Mouse (Mus musculus) spleen, adult 18-20 months (tissue): ENCODE data around the gene B2m.
A peak's percentile ranks its signal among the peaks of the same experiment; 100 is the strongest.
"Not testable (repeated sequence)": the region's sequence is repeated elsewhere in the genome, so short reads cannot be mapped to it uniquely, and the experiment has no call there.

Experiments
- DNase-seq, 2 experiments: peaks; one replicate each; pipeline ENCODE4 v3.0.0; 2022; ENCODE audit warnings: mixed read lengths in 2 of 2

Gene B2m

GRCm38 (mm10) chr2:122147508-122148241 lies at the start of gene B2m:
B2m (plus strand) TSS chr2:122147686.
- DNase-seq, result peak; percentile 88 to 92

GRCm38 (mm10) chr2:122097686-122098085 lies 49.8 kb upstream of the B2m start:
- not testable (repeated sequence) for DNase-seq

- peak in 1 of 2 experiments; percentile 24 for DNase-seq
These were observed 45.4 kb upstream of the B2m start for GRCm38 (mm10) chr2:122102070-122102469.

DNA sequence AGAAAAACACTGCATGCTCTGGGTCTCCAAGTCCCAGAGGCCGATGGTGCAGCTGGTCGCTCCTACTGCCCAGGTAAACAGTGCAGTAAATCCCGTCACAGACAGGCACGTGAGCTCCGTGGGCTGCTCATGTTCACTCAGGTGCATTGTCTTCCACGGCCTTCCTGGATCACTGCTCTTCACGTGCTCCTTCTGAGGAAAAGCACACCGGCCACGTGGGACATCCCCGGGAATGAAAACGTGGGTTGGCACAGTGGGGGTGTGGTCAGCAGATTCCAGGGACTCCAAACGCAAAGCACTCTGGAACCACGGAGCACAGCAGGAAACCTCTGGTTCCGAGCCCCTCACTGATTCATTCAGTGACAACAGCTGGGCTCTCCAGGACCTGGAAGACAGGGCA lies 39.4 kb upstream of the B2m start:
- no peak for DNase-seq

DNA sequence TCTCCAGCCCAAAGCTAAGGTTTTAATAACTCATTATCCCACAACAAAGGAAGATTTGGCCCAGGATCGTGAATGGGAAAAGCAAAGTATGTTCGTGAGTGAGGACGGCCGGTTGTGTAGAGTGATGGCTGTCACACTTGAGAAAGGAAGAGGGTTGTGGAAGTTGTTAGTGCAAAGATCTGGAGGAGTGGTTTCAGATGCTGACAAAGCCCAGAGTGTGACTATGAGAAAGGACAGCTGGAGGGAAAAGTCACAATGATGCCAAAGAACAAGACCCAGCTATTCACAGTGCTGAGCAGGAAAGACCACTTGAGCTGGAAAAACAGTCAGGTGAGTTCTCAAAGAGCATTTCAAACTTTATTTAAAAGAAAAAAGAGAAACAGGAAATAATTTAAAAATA lies 37.8 kb upstream of the B2m start:
- DNase-seq, result no peak

GRCm38 (mm10) chr2:122116888-122117287 lies 30.6 kb upstream of the B2m start:
- no peak for DNase-seq

DNA sequence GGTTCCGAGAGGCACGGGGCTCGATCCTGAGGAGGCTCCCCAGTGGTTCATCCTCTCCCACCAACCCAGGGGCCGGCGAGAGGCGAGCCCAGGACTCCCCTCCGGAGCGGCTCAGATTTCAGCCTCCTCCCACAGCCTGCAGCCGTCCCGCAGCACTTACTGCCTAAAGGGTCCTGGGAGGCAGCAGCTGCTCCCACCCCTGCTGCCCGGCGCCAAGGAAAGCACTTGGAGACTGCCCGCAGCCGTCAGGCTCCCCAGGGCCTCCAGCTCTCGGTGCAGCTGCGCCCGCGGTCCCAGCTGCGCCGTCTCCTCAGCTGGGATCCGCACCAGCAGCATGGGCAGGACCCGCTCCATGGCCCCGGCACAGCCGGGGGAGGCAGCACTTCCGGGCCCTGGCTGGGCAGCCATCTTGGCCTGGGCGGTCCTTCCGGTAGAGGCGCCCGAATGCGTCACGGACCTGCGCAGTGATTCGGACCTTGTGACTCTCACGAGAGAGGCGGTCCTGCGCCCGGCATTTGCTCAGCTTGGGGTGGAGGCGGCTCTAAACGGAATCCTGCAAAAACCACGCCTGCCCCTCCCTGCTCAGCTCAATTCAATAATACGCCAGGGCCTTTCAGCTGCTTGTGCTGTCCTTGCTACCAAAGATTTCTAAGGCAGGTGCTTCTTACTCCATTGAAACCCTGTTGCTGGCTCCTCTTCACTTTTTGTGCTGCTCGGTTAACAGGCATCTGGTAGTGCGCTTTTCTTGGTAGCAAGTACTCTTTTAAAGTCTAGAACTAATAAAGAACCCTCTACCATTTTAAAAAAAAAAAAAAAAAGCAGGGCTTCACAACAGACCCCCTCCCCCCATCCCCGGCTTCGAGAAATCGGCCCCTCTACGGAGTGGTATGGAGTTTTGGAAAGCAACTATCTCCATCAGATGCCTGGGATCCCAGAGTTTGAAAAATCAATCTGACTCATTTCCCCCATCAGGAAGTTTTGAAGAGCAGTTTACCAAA lies 29.2 kb upstream of the B2m start, which contains the start of gene Spg11:
Spg11 (minus strand) TSS at position 426 of the 998 bp plus-strand sequence.
- peak; percentile 95 for DNase-seq

DNA sequence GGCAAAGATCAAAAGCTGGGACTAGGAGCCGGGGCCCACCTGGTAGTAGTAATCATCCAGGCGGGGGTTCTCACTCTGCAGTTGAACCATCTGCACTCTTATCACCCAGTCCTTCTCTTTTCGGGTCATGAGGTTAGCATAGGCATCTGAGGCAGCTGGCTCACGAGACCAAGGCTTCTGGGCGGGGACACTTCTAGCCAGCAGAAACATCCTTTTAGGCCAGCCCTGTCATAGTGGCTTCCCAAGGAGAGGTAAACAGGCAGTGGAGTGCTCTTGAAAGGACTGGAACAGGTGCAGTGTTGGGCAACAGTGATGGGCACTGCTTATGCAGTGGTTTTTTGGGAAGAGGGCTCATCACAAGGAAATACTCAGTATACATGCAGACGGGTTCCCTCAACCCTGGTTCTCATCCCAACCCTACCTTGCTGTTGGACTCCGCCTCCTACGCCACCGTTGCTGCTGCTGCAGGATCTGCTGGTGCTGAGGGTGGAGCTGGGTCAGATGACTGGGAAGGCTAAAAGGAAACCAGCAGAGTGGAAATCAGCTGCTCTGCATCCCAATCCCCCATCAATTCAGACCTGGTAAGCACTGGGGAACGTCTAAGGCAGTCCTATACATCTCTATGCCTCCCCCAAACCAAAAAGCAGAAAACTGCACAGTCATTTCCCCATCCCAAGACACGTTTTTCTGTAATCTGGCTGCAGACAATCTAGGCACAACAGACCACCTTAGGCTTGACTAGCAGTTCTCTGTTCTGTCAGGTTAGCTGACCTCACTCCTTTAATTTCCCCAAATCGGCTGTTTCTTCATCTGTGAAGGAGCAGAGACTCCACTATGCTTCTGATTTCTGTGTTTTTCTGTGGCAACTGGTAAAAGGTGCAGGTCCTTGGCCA lies 21.6 kb upstream of the B2m start:
- DNase-seq, result no peak

GRCm38 (mm10) chr2:122126765-122127347 lies 20.6 kb upstream of the B2m start:
- DNase-seq, result no peak

GRCm38 (mm10) chr2:122127635-122128034 lies 19.9 kb upstream of the B2m start:
- DNase-seq, result no peak

- DNase-seq, result no peak
These were observed 15.4 kb upstream of the B2m start for GRCm38 (mm10) chr2:122132078-122132477.

DNA sequence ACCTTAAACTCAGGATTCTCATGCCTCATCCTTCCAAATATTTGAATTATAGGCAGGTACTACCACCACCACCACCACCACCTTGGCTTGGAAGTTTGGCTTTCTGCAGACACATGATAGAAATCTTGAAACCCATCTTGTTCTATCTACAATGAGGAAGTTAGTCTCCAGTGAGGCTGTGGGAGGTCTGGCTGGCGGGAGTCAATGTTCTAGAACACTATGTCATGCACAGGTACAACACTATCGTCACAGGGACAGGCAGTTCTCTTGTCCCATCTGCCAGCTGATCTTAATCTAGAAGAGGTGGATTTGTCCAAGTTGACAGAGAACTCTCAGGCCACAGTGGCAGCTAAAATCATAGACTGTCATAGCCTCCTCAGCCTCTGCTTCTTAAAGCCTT lies 14.9 kb upstream of the B2m start:
- no peak for DNase-seq

DNA sequence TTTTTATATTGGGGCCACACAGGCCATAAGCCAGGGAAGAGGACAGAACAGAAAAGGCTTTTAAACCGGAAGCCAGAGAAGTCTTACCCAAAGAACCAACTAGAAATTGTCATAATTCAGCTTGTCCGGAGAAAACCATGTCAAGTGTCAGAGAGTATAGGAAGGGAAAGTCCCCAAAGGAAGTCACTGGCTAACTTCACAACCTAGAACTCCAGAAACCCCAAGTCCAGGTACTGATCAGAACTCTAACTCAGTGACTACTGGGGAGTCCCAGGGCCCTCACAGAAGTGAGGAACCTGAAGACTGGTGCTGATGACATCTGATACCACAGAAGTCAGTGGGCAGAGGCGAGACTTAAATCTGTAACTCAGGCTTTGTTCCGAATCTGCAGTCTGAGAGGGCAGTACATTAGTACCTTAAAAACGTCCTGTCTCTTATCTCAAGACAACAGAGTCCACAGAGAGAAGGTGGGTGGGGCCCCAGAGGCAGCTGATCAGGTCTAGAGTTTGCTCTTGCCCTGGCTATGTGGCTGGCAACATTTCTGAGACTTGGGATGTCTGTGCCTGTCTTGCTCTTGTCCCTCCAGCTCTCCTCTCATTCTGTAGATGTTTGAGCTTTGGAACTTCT lies 9.5 kb upstream of the B2m start:
- DNase-seq, result no peak

- DNase-seq, result no peak
These were observed 6.7 kb upstream of the B2m start for GRCm38 (mm10) chr2:122140815-122141214.

DNA sequence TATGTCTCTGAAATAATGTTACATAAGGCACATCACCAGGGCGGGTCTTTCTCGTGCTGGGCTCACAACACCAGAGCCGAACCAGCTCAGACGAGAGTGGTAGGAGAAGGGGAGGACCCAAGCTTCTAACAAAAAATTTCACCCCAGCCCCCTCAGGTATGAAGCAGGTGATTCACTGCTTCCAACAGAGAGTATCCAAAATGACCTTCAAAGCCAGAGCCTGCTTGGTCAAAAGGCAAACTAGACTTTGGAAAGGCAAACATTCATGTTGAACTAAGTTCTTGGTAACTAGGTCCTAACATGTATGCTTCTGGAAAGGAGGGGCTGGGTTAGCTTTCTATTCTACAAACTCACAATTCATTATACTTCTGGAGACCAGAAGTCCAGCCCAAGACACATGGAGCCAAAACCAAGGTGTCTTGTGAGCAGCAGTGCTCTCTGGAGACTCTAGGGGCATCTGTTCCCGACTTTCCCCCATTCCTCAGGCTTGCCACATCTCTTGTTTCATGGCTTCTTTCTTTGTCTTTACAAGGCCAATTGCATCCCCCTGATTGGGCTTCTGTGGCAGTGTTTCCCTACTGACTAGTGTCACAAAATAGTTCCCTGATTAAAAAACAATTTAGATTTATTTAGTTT lies 6.0 kb upstream of the B2m start:
- DNase-seq, result no peak

- DNase-seq, result no peak
These were observed 4.4 kb upstream of the B2m start for GRCm38 (mm10) chr2:122143111-122143510.

- DNase-seq, result no peak
These were observed 1.7 kb upstream of the B2m start for GRCm38 (mm10) chr2:122145756-122146155.

DNA sequence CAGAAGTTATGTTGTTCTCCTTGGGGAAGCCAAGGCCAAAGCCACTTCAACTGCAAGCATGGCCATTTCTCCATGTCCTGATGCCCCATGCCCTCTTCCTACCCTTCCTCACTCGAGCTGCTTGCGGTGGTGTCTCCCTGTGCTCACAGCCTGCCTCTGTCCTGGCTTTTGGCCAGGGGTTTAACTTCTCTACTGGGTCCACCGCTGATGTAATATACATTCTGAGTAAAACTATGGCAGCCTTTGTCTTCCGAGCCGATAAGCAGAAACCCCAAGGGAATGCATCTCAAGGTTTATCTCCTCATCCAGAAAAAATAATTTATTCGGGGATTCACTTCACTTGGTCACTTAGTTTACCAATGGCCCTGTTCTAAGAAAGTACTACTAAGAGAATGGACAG lies 799 bp upstream of the B2m start:
- peak in 1 of 2 experiments; percentile 48 for DNase-seq

DNA sequence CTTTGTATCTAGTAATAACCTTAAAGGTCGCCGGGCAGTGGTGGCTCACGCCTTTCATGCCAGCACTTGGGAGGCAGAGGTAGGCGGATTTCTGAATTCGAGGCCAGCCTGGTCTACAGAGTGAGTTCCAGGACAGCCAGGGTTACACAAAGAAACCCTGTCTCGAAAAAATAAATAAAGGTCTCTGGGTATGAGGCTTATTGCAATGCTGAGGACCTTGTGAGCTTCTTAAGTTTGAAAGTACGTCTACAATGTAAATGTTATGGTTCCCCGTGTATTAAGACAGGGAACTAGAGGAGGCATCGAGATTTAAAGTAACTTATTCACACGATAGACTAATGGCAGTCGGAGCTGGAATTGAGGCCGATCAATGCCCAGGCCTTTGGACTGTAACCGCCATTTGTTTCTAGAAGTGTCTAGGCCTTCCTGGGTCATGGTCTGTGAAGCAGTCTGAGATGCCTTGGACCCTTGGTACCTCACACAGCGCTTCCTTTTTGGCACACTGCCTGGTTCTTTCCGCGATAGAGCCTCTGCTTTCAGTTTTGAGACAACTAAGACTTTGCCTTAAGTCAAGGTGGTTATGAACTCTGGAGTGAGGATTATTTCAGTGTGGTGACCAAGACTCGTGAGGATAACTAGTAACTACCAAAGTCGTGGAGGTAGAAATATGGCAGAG lies 894 bp downstream of the B2m start:
- peak; percentile 74 to 75 for DNase-seq

DNA sequence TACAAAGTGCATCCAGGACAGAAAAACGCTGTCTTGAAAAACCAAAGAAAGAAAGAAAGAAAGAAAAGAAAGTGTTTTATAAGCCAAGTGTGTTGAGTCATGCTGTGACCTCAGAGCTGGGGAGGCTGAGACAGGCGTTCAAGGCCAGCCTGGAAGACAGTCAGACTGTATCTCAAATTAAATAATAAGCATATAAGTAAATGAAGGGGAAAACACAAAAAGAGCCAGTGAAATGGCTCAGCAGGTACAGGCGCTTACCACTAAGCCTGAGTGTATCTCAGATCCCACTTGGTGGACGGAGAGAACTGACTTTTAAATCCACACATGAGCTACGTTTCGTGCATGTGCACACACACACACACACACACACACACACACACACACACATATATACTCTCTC lies 1.8 kb downstream of the B2m start:
- DNase-seq, result no peak

DNA sequence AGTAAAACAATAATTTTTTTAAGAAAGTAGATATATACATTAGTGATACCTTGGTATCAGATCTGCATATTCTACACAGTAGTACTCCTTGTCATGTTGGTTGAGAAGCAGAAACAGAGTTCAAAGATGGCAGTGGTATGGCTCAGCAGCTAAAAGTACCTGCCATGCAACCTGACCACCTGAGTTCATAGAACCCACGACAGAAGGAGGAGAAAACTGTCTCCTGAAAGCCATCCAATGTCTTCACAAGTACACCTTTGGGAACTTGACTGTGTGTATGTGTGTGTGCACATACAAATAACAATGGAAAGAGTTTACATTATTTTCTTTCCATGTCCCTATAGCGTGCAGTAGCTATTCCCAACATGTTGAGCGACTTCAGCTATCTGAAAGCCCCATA lies 2.2 kb downstream of the B2m start:
- DNase-seq, result no peak
